Mouse (Mus musculus) gastrocnemius, postnatal 10 days (tissue): ENCODE measurements around the gene Susd1. TPM values are rescaled to one million over a fixed set of nuclear protein-coding genes. Genes with fewer than 3 reads are reported as not detected.
"Not testable (repeated sequence)": the region's sequence is repeated elsewhere in the genome, so short reads cannot be mapped to it uniquely, and the experiment has no call there.

Experiments used
- DNase-seq: peaks from one replicate; pipeline ENCODE4 v3.0.0; 2021; ENCODE audit warnings: mixed read lengths
- total RNA-seq, 2 experiments: library from RNA; stranded (reverse); gene quantifications; 2 replicates each; pipeline ENCODE4 v1.2.3; 2021

The Susd1 gene
- total RNA-seq, 2 experiments from 2014 or later, result 1.5 to 1.6 TPM

- no peak for DNase-seq
Measured at GRCm38 (mm10) chr4:59321181-59322008, 117.0 kb downstream of the Susd1 start.

- no peak for DNase-seq
Measured at GRCm38 (mm10) chr4:59319136-59319941, 119.1 kb downstream of the Susd1 start.

DNA sequence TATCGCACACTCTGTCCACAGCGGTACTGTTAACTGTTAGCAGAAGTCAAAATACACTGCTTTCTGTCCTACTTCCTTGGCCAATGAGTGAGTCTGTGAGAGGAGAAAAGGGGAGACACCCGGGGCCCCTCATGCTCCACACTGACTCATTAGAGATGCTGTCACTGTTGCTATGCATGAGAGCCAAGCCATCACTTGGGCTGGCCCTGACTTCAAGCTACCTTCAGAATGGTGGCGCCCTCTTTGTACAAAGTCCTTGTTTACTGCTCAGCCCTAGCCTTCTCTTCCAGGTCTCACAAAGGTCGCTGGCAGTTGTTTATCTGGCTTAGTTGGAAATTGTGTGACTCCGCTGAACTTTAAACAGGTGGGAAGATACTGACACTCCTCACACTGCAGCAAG lies 119.8 kb downstream of the Susd1 start:
- DNase-seq, result no peak

DNA sequence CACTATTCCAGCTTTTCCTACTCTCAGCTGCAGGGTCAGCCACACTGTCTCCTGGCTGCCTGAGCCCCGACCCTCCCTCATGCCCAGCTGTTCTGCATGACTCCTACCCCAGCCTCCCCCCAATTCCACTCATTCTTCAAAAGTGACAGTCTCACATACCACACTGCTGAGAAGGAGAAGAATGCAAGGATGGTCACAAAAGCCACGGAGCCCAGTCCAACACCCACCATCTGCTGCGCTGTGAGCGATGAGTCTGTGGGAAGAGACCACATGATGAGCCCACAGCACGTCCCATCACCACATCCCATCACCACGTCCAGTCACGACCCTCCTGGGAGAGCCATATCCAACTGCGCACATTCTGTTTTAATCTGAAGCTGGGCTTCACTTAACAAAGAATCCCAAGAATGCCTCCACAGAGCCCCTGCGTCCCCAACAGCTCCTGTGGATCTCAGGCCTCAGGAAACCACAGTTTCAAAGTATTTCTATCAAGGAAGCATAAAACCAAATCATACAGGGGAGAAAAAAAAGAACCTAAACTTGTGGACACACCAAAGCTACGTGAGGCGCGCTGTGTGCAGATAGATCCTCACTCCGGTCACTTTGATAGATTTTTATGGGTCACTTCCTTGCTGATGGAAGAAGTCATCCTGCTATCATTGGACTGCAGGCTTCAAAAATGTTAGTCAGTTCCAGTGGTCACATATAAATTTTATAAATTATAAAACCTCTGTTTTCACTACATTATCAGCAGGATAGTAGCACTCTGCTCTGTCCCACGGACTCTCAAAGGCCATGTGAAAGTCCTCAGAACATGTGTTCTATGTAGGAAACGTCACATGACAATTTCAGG lies 122.7 kb downstream of the Susd1 start:
- no peak for DNase-seq

GRCm38 (mm10) chr4:59314939-59315552 lies 123.4 kb downstream of the Susd1 start:
- no peak for DNase-seq

GRCm38 (mm10) chr4:59312945-59313344 lies 125.5 kb downstream of the Susd1 start:
- DNase-seq, result peak; percentile 64

GRCm38 (mm10) chr4:59310590-59310989 lies 127.8 kb downstream of the Susd1 start:
- DNase-seq, result no peak

- peak; percentile 35 for DNase-seq
Measured at GRCm38 (mm10) chr4:59307841-59308589, 130.4 kb downstream of the Susd1 start.

DNA sequence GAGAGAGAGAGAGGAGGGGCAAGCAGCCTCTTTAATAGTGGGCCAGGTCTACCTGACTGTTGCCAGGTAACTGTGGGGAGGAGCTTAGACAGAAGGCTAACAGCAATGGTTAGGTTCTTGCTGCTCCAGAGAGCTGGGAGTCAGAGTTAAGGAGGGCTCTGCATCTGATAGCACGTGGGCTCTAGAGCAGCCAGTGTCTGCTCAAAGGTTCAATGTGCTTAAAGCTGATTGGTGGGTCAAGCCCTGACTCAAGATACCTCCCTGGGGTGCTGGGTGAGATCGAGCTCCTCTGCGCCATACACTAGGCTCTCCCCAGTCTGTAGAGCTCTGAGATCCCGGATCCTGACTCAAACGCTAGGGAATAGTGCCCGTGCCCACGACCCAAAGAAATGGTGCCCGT lies 136.0 kb downstream of the Susd1 start:
- DNase-seq, result no peak

- DNase-seq, result no peak
Measured at GRCm38 (mm10) chr4:59301025-59301815, 137.2 kb downstream of the Susd1 start.

- no peak for DNase-seq
Measured at GRCm38 (mm10) chr4:59298719-59299496, 139.5 kb downstream of the Susd1 start.

DNA sequence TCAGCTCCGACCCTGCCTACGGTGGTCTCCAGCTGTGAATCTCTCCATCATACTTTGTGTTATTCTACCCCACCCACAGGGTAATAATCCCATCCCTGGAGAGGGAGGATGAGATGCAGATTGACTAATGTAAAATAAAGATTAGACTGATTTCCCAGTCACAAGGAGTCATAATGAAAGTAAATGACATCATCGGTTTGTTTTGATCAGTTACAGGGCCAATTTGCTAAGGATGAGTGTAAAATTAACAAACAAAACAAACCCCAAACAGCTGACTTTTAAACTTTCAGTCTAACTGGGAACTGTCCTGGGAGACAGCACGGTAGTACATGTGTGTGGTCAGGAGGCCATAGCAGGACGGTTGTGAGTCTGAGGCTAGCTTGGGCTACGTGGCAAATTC lies 143.3 kb downstream of the Susd1 start:
- DNase-seq, result no peak

DNA sequence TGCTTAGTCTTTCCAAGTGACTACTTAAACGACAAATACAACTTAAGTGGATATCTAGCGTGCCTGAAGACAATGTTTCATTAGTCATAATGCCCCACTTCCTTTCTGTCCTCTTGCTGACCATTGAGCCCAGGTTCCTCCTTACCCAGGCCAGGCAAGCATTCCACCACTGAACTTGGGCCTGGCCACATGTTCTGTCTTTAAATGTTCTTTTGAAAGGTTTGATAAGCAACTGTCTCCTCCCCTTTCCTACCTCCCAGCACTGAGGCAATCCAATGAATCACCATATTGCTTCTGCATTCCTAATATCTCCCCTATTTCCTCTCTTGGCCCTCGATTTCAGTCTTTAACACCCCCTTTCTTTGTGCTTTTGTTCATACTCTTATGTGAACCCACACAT lies 143.8 kb downstream of the Susd1 start:
- no peak for DNase-seq

DNA sequence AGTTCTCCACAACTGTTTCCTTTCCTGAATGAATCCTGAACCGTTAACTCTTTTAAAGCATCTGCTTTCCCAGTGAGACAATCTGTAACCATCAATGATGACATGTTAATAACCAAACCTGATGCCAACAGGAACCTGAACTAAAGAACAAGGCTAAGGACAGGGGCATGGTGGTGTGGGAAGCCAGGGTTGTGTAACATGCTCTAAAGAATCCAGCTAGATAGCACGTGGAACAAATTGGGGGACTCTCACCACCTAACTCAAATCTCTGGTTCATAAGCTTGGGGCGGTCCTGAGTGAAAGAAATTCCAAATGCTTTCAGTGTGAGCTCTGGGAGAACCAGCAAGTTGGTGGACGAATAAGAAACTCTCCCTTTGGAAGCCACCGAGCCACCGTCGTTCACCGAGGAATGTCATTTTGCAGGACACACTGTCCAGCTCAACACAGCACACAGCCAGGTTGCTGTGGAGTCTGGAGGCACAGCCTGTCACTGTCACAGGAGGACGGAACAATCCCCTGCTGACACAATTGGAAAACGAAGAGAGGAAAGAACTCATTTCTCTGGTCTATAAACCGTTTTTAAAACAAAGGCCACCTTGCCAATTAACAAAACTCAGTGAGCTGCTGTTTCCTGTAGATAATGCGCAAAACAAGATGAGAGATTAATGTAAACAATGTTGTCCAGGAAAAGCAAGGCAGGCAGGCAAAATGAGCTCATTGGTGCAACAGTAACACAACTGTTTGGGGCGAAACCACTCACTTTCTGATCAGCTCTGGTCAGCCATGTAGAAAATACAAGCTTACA lies 146.3 kb downstream of the Susd1 start:
- no peak for DNase-seq

DNA sequence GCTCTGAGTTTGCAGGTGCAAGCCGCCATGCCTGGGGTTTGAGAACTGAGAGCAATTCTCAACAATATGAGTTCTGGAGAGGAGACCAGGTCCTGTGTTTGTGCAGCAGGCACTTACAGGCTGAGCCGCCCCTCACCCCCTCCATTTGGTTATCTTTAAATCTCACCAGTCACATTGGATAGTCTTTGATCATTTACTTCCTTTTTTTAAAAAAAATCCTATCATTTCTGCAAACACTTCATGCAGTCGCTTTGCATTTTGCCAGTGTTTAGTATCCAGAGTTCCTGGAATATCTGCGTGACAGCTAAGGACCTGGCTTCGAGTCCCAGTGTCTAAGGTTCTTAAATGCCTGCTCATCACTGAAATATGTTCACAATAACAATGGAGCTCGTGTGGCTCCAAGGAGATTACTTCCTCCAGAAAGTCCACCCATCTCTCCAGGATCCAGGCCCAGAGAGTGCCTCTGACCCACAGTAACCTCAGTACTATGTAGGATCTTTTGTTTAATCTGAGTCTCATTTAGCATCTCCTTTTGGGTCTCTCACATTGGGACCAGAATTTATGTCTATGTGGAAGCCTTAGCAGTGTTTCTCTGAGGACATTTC lies 147.4 kb downstream of the Susd1 start:
- DNase-seq, result no peak

DNA sequence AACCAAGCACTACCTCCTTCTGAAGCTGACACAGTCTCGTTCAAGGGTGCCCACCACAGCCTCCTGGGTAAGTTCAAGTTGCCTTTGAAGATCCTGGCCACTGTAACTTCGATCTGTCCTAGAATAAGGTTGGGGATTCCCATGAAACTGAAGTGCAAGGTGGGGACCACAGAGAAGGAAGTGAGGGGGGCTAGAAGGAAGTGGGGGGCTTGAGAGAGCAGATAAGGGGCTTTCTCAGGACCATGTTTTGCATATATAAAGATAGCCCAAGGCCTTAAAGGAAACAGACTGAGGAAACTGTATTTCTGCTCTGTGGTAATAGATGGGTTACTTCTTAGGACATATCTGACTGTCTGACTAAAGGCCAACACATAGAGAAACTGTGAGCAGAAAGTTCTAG lies 151.3 kb downstream of the Susd1 start:
- no peak for DNase-seq

DNA sequence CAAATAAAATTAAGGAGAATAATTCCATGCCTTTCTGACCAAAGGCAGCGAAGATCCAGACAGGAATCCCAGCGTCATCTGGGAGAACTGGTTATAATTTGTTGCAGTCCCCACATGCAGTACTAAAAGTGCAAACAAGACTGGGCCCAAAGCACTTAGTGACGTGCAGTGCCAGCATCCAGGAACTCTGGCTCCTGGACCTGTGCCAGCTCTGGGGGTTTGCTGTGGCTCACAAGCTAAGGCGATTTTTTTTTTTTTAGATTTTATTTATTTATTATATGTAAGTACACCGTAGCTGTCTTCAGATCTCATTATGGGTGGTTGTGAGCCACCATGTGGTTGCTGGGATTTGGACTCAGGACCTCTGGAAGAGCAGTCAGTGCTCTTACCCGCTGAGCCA lies 152.1 kb downstream of the Susd1 start:
- DNase-seq, result not testable (repeated sequence)
